14 mouse cellular contexts compared by ENCODE assay signal in the genomic region with DNA sequence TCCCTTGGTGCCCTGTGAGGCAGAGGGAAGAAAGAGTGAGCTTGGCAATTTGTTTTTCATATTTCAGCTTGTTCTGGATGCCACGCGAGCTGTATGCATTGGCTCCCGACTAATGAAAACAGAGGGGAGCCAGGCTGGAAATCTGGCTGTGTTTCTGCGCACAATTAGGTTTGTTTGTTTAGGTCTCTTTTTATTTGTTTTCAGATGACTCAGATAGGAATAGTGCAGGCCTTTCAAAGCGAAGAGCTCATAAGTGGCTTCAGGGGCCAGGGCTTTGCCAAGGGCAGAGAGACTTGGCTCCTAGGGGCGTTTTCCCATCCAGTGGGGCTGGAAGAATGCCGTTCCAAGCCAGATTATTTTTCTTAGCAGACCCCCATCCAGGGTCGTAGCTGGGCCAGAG.
DNase-seq lines count a peak whose midpoint lies in the region; ATAC-seq lines count a peak whose summit lies in the region.
"Had no signal": no experiment of that assay in that cellular context is flagged by ENCODE, and none has a peak within 500 bp of the region (broad histone marks: within the 10 kb centered on the region; RNA-seq: fewer than 3 reads in every experiment).

No protein-coding gene starts in this region.

- 56% methylated on average over 8 of the region's 8 CpGs for WGBS in hindbrain, embryonic 16.5 days
- 65% methylated on average over 8 of the region's 8 CpGs for WGBS in hindbrain, embryonic 10.5 days

- DNase-seq in cerebellum, postnatal 10 days = peak; percentile 22 to 24
- DNase-seq in cerebellum, adult 8-10 months = no peak
- no peak for DNase-seq in hindbrain, embryonic 10.5 days (ENCODE audit: low spot score)
- peak; percentile 85 for DNase-seq in fibroblast of lung, adult 2 months (ENCODE audit: low read depth)
- DNase-seq in lung, postnatal 36 days = peak; percentile 51
- no peak for DNase-seq in spleen, postnatal 4 days (ENCODE audit: low spot score in 2 of 2)
- no peak for DNase-seq in urinary bladder, postnatal 14 days (ENCODE audit: low spot score)
- DNase-seq: cerebellum, adult 9-10 months; right cerebral cortex, postnatal 25 days; thymus, adult 2 months had no signal

- no peak overlapping the region for H3K4me2 ChIP-seq in hindbrain, embryonic 16.5 days (ENCODE audit: low read length)
- H3K4me2 ChIP-seq: liver, embryonic 15.5 days; midbrain, embryonic 11.5 days had no signal

- H3K9ac ChIP-seq in hindbrain, embryonic 16.5 days (ENCODE audit: low read depth, low read length) = no peak overlapping the region
- H3K9ac ChIP-seq: liver, embryonic 15.5 days had no signal

- H3K9me3 ChIP-seq in hindbrain, embryonic 16.5 days (ENCODE audit: control insufficient read depth, low read length) = no peaks in the 10 kb centered on the region
- no peaks in the 10 kb centered on the region for H3K9me3 ChIP-seq in hindbrain, embryonic 10.5 days
- H3K9me3 ChIP-seq: liver, embryonic 15.5 days had no signal

- no peaks in the 10 kb centered on the region for H3K36me3 ChIP-seq in hindbrain, embryonic 16.5 days (ENCODE audit: control insufficient read depth, insufficient read depth, low read length)
- H3K36me3 ChIP-seq in hindbrain, embryonic 10.5 days = no peaks in the 10 kb centered on the region
- H3K36me3 ChIP-seq: liver, embryonic 15.5 days had no signal

- peak; percentile 42; the same call in 1 of the 2 replicates for ATAC-seq in hindbrain, embryonic 16.5 days

- H3K4me1 ChIP-seq in hindbrain, embryonic 16.5 days (ENCODE audit: control insufficient read depth, insufficient read depth, low read depth, low read length) = peaks cover 4% of the 10 kb centered on the region
- H3K4me1 ChIP-seq in hindbrain, embryonic 10.5 days (replicated peaks) = no peaks in the 10 kb centered on the region
- H3K4me1 ChIP-seq: liver, embryonic 15.5 days had no signal

- H3K27ac ChIP-seq in hindbrain, embryonic 16.5 days (ENCODE audit: low read depth, low read length) = no peak overlapping the region
- no peak overlapping the region for H3K27ac ChIP-seq in hindbrain, embryonic 10.5 days
- H3K27ac ChIP-seq: kidney, postnatal 0 days; liver, embryonic 15.5 days had no signal

- H3K4me3 ChIP-seq in hindbrain, embryonic 16.5 days (ENCODE audit: low read length) = no peak overlapping the region
- H3K4me3 ChIP-seq in hindbrain, embryonic 10.5 days = no peak overlapping the region
- H3K4me3 ChIP-seq: liver, embryonic 15.5 days had no signal

- H3K27me3 ChIP-seq in hindbrain, embryonic 16.5 days (replicated peaks; ENCODE audit: control insufficient read depth, insufficient read depth, low read length) = no peaks in the 10 kb centered on the region
- no peaks in the 10 kb centered on the region for H3K27me3 ChIP-seq in hindbrain, embryonic 10.5 days (ENCODE audit: insufficient read depth, poor library complexity, severe bottlenecking)

Comparison
In these comparisons a context has a peak if more than half of its experiments do, and no peak if none do; other contexts are left out.
1. DNase-seq: peak in cerebellum, postnatal 10 days (2 of 2), fibroblast of lung, adult 2 months (single experiment) and lung, postnatal 36 days (single experiment); none in cerebellum, adult 8-10 months (single experiment), hindbrain, embryonic 10.5 days (single experiment), spleen, postnatal 4 days (0 of 2) and urinary bladder, postnatal 14 days (single experiment).